Mouse (Mus musculus) thymus, postnatal 36 days (tissue): ENCODE measurements around the gene Celsr1.

Experiments used
- DNase-seq, 2 experiments: peaks; one replicate each; pipeline ENCODE4 v3.0.0; 2022; ENCODE audit warnings: mixed read lengths in 2 of 2

Gene Celsr1

DNA sequence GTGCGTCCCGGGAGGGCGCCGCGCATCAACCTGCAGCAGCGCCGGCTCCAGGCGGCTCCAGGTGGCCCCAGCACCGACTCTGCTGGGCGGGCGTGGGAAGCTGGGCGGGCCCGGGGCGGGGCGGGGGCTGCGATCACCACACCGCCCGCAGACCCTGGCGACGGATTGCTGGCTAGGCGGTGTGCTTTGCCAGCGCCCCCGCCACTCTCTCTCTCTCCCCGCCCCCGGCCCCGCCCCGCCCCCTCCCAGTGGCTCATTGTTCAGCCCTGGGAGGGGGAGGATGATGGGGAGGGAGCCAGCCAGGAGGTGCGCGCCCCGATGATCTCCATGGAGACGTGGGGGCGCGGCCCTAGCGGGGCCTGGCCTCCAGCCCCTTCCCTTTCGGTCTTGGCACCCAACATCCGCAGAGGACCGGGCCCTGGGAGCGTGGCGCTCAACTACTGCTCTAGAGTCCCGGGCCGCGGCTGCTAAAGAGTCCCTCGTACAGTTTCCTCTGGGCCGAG, 495 bp upstream of the Celsr1 start:
- DNase-seq, result peak; percentile 67 to 82

DNA sequence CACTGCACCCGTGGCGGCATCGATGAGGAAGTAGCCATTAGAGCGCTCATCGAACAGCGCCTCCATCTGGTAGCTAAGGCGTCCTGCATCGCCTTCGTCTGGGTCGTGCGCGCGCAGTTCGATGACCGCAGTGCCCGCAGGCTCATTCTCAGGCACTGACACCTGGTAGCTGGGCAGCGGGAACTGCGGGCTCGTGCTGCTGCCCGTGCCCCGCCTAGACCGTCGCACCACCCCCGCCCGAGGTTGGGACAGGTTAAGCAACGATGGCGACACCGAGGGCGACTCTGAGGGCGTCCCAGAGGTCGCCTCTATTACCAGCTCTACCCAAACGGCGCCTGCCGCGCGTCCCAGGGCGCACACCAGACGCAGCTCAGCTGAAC, 776 bp downstream of the Celsr1 start:
- peak in 1 of 2 experiments; percentile 41 for DNase-seq

GRCm38 (mm10) chr15:86029981-86030380, 3.6 kb downstream of the Celsr1 start:
- no peak for DNase-seq

DNA sequence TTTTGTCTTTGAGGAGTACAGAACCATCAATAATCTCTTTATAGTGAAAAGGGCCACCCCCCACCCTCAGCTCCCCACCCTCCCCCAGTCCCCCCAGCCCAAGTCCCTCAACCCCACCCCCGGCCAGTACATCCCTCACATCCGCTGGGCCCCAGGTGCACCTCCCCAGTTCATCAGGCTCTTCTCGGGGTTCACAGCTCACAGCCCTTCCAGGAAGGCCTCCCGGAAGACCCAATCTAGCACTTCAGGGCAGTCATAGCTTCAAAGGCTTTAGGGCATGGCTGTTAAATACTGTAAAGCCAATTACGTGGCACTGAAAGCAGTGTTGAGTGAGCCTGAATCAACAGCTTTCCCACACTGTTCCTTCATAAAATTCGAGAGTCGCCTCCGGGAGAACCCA, 5.7 kb downstream of the Celsr1 start:
- DNase-seq, result peak in 1 of 2 experiments; percentile 60

DNA sequence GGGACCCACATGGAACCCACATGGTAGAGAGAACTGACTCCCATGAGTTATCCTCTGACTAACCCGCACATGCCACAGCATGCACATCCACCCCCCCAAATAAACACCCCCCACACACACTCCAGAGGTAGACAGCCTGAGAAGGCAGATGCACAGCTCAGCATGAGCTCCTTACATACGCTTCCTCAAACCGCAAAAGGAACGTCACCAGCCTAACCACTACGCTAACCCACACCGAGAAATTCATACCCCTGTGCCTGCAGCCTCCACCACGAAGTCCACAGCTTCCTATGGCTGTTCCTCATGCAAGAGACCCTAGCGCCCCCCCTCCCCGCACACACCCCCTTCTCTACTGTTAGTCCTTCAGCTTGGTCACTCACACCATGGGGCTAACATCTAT, 11.6 kb downstream of the Celsr1 start:
- DNase-seq, result no peak

- no peak for DNase-seq
Measured at GRCm38 (mm10) chr15:86021301-86021700, 12.3 kb downstream of the Celsr1 start.

DNA sequence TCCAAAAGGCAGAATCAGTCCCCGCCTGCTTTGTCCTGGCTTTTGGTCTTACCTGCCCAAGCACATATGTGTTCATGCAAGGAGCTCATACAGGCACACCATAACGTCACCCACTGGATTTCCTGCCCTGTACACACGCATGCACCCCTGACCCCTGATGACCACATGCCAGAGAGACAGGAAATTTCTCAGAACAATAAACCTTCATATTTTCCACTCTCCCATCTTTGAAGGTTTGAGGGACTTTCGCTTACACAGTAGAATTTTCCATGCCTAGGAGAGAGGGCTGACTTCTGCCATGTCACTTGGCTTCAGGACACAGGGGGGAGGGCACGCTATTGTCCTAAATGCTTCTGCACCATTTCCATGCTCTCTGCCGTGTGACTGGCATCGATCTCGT, 13.6 kb downstream of the Celsr1 start:
- DNase-seq, result no peak

- DNase-seq, result no peak
Measured at GRCm38 (mm10) chr15:86018753-86019512, 14.6 kb downstream of the Celsr1 start.

- DNase-seq, result no peak
Measured at GRCm38 (mm10) chr15:86017336-86017735, 16.2 kb downstream of the Celsr1 start.

DNA sequence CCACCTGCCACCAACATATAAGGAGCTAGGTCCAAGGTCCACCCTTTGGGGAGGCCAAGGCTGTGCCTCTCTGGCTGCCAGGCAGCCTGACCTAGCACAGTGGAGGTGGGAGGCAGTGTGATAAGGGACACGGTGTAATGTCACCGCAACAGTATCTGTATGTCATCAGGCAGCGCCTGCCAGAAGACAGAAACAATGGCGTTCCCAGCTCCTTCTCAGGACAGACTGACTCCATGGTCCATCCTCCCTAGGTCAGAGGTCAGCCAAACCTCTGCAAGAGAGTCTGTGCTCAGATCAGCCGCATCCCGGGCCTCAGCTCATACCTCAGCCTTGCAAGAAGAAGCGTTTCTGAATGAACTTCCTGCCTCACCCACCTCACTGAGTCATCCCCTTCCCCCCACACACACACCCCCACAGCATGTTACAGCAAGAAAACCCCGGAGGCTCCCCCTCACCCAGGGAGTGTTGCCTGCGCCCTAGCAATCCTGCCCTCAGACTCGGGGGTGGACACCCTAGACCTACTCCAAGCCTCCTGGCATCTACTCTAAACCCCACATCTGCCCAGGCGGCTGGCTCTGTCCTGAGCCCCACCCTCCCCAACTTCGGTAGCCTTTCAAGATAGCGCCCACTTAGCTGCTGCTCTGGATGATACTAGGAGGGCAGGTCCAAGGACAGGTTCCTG, 17.6 kb downstream of the Celsr1 start:
- peak in 1 of 2 experiments; percentile 46 for DNase-seq

DNA sequence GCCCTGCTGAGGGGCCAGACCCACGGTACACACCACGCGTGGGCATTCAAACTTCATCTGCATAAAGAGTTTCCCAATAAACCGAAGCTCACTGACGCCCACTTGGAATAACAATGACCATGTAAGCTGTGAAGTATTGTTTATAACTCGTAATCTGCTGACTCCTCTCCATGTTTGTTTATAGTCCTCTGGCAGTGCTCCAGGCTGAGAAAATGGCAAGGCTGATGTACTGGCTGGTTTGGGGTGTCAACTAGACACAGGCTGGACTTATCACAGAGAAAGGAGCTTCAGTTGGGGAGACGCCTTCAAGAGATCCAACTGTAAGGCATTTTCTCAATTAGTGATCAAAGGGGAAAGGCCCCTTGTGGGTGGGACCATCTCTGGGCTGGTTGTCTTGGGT, 18.6 kb downstream of the Celsr1 start:
- no peak for DNase-seq

DNA sequence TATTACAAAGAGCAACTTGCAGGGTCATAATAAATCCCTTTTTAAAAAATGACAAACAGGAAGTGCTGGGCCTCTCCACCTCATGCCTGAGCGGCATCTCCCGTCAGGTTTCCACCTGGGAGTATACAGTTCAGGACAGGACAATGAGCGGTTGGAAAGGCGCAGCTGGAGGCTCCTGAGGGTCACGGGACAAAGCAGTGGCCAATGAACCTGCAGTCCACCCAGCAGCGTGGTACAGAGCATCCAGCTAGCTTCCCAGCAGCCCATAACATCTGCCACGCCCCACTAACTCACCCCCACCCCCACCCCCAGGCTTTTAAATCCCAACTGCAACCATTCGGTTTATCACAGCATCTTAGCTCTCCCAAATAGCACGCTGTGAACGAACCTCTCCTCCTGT, 19.9 kb downstream of the Celsr1 start:
- no peak for DNase-seq

- DNase-seq, result no peak
Measured at GRCm38 (mm10) chr15:86013130-86013529, 20.4 kb downstream of the Celsr1 start.

- peak; percentile 33 to 43 for DNase-seq
Measured at GRCm38 (mm10) chr15:86007690-86008121, 25.9 kb downstream of the Celsr1 start.

DNA sequence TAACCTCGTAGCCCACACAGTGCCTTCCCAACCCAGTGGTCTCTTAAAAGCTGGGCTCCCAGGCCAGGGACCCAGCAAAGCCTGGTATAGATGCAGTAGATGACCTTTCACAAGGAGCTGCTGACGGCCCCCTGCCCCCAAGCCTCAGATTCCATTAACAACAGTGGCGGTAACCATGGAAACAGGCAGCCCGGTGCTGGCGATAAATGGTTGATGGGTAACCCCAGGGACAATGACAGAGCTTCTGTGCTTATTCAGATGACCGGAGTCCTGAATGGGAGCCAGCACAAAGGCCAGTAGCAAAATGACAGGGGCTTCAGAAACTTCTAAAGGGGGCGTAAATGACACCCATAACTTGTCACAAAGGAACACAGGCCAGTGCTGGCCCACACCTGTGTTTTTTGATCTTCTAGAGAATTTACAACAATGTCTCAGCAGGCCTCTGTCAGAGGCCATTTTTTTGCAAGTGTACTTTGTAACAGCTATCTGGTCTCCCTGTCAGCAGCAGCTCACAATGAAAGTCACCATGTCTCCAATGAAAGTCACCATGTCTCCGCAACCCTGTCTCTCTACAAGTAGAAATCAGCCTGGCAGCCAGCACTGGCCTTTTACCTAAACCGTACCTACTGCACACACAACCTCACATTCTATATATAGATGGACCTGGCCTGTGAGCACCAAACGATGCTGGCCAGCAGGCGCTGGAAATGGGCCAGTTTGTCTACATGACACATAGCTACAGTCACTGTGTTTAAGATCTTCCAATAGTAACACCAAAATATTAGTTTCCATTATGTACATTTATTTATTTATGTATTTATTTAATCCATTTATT, 27.7 kb downstream of the Celsr1 start:
- DNase-seq, result no peak

- no peak for DNase-seq
Measured at GRCm38 (mm10) chr15:86004048-86004447, 29.5 kb downstream of the Celsr1 start.

GRCm38 (mm10) chr15:86000706-86001292, 32.8 kb downstream of the Celsr1 start:
- no peak for DNase-seq

DNA sequence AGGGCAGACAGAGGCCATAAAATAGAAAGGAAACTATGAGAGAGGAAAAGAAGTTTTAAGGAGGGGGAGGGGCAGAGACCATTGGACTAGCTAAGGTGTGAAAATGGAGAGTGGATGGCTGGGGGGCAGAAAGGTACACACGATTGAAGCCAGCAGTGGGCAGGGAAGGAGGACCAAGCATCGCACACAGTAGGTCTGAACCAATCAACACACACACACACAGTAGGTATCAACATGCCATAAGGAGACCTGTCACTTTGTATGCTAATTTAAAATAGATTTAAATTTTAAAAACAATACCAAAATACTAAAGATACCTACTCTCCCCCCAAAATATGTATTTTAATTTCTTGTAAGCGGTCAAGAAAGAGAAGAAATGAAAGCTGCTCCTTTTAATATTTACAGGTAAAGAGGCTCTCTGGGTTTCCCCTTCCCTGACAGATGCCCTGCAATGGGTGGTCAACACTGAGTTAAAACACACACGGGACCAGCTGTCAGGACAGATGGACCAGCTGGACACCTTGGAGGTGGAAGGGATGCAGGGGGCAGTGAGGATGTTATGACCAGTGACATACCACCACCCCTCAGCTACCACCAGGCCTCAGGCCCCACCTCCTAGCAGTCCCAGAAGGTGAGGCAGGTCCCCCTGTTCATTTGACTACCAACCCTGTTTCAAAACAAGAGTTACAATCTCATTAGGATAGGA, 34.9 kb downstream of the Celsr1 start:
- DNase-seq, result no peak

DNA sequence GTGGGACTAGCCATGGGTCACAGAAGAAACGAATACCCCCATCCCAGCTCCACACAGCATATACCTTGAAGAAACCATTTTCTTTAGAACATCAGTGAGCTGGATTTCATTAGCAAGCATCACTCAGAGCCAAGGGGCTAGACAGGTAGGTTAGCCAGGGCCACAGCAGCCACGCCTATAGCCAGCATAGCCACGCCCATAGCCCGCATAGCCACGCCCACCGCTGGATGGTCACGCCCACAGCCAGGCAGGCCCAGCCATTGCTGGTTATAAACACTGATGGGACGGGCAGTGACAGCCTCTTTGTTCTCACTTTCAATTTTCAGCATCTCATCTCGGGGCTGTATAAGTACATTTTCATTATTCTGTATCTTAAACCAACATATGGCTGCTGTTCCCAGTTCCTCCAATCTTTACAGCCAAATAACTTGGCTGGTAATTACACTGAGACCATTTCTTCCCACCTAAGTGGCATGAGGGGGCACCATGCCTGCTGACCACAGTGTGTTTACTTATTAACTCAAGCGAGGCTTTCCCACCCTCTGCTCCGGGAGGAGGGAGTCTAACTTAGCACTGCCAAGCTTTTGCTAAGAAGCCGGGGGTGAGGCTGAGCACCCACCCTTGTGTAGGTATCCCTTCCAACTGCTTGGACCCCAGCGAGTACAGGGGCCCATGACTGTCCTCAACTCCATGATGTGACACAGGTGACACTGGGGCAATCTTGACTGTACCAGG, 37.4 kb downstream of the Celsr1 start:
- peak in 1 of 2 experiments; percentile 27 for DNase-seq

DNA sequence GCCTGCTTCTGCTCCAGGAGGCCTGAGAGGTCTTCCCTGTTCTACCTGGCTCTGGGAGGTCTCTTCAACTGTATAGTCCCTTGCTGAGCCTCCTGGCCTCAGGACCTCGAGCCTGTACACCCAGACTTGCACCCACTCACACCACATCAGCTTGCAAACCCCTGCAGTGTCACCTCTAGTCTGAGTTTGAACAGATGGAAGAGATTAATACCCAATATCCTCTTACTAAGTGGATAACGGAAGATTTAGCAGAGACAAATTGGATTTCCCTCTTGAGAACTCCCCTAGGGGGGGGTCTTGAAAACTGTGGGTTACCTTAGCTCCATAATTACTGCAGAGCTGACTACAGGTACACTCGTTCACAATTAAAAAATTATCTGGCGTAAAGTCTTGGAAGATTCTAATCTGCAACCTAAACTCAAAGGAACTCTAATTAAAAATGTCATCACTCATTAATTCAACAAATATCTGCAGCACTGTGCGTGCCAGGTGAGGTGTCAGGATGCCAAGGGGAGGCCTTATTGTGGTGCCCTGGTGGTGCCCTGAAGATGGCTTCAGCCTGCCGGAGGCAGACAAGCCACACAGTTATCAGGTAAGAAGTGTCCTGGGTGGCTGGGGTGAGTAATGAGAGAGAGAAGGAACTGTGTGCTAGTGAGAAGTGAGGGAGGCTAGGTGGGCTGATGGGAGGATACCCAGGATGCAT, 38.5 kb downstream of the Celsr1 start:
- no peak for DNase-seq
